Mouse (Mus musculus): ENCODE data around the gene Eloa.

GRCm38 (mm10) chr4:136046888-136047287 is 25.3 kb upstream of the Eloa start:
- TF ChIP-seq CTCF (IDR thresholded peaks at IDR 0.05; ENCODE audit: borderline replicate concordance, insufficient read depth, low read length) (no peak), POLR2A (IDR thresholded peaks at IDR 0.05; ENCODE audit: low read depth, low read length) (no peak)
